Mouse (Mus musculus) liver (tissue): ENCODE data around the gene Kcnmb1.

Experiments used
- DNase-seq: peaks from one replicate; pipeline ENCODE4 v3.0.0-alpha.2; 2020; ENCODE audit warnings: mixed read lengths

Gene Kcnmb1

GRCm38 (mm10) chr11:33962688-33963407 lies at the start of gene Kcnmb1:
Kcnmb1 (plus strand) TSS chr11:33963013.
- peak; percentile 12 for DNase-seq

- no peak for DNase-seq
These were observed 49.8 kb upstream of the Kcnmb1 start for GRCm38 (mm10) chr11:33913061-33913460.

DNA sequence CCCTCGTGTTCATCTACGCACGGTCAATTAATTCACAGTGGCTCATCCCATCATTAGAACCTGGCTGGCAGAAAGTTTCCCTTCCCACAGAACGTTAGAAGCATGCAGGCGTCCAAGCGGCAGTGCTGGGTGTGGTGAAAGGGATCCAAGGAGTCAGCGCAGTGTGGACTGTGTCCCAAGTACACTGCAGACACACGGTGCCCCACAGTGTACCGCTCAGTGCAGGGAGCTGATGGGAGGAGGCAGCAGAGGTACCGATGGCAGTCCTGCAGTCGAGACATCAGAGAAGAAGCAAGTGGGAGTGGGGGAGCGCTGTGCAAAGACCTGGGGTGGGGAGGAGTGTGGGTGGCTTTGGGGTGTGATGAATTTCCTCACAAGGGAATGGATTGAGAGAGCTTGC lies 48.6 kb upstream of the Kcnmb1 start:
- no peak for DNase-seq

GRCm38 (mm10) chr11:33917574-33917973 lies 45.2 kb upstream of the Kcnmb1 start:
- DNase-seq, result peak; percentile 57

- no peak for DNase-seq
These were observed 44.4 kb upstream of the Kcnmb1 start for GRCm38 (mm10) chr11:33918424-33918823.

DNA sequence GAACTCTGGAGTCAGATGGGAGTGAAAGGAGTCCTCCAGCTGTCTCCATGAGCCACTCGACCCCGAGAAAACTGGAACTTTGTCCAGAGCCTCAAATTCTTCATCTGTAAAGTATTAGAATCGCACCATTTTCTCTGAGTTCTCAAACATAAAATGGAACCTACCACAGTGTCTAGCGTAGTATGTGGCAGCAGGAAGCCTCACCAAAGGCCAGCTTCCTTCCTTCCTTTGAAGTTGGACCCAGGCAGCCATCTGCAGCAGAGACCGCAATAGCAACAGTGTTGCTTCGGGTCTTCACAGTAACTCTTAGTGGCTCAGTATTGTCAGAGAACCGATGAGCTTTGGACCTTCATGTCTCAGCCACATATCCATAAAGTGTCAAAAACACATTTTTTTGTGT lies 43.0 kb upstream of the Kcnmb1 start:
- no peak for DNase-seq

GRCm38 (mm10) chr11:33921451-33921850 lies 41.4 kb upstream of the Kcnmb1 start:
- no peak for DNase-seq

DNA sequence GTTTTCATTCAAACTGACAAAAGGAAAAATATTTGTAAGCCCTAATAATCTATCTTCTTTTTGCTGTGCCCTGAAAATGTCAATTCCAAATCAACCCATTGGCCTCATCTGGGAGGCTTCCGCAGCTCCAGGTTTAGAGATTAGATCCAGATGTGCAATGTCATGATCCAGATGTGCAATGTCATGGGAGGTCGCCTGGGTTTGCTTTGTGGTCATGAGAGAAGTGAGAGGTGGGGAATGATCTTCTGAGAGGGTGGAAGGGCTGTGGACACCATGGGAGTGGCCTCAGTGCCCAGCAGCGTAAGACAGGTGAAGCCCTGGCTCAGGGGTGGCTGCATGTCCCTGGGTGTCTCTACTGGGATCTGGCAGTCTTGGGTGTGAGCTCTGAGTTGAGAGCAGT lies 39.8 kb upstream of the Kcnmb1 start:
- no peak for DNase-seq

DNA sequence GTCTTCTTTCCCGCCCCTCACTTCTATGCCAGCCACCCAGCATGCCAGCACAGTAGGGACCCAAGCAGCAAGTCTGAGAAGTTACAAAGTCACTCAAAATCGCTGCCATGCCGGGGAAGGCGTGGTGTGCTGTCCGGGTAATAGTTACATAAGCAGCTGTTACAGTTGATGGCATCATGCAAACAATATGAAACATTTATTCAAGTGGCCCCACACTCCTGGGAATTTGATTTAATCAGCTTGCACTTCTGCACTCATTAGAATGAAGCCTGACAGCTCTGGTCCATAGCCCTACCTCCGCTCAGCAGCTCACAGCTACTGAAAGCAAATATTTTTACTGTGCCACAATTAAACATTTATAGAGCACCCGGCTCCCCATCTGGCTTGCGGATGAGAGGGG lies 37.0 kb upstream of the Kcnmb1 start:
- no peak for DNase-seq

DNA sequence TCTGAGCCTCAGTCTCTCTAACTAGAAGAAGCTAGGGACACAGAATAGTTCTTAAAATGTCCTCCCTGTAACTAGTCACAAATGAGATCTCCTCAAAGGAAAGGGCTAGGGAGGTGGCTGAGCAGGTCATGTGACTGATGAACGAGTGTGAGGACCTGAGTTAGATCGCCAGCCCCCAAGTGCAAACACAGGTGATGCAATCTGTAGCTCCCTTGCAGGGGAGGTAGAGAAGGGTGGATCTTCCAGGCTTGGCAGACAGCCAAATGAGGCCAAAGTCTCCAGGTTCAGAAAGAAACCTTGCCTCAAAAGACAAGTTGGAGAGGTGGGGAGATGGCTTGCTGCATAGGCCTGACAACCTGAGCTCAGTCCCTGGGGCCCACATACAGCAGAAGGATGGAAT lies 36.3 kb upstream of the Kcnmb1 start:
- peak; percentile 41 for DNase-seq

- no peak for DNase-seq
These were observed 35.5 kb upstream of the Kcnmb1 start for GRCm38 (mm10) chr11:33927321-33927720.

- no peak for DNase-seq
These were observed 35.0 kb upstream of the Kcnmb1 start for GRCm38 (mm10) chr11:33927836-33928235.

- DNase-seq, result peak; percentile 34
These were observed 34.2 kb upstream of the Kcnmb1 start for GRCm38 (mm10) chr11:33928658-33929057.

- DNase-seq, result no peak
These were observed 33.4 kb upstream of the Kcnmb1 start for GRCm38 (mm10) chr11:33929412-33929811.

- DNase-seq, result peak; percentile 83
These were observed 30.9 kb upstream of the Kcnmb1 start for GRCm38 (mm10) chr11:33931836-33932385.

DNA sequence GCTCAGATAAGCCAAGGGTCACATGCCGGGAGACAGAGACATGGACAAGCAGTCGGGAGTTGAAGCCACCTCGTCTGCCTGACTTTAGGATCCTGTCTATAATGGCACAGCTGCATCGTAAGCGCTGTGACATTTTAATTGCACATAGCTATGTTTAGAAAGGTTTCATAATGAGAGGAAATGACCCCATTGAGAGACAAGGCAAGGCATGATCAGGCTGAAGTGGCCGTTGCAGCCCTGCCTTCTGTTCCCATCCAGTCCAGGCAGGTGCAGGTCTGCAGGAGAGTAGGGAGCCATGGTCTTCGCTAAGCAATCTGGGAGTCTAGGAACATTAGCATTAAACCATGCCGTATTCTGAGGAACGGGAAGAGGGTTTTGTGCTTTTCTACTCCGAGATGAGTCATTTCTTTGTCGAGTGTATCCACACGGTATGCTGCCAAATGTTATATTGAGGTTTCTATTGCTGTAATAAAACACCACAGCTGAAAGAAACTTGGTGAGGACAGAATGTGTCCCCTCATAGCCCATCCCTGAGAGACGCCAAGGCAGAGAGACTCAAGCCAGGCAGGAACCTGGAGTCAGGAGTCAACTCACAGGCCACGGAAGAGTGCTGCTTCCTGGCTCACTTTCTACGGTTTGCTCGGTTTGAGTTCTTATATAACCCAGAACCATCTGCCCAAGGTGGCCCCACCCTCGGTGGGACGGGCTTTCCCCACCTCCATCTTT lies 30.3 kb upstream of the Kcnmb1 start:
- no peak for DNase-seq

- DNase-seq, result peak; percentile 21
These were observed 28.5 kb upstream of the Kcnmb1 start for GRCm38 (mm10) chr11:33934286-33934685.

GRCm38 (mm10) chr11:33937641-33938040 lies 25.2 kb upstream of the Kcnmb1 start:
- no peak for DNase-seq

DNA sequence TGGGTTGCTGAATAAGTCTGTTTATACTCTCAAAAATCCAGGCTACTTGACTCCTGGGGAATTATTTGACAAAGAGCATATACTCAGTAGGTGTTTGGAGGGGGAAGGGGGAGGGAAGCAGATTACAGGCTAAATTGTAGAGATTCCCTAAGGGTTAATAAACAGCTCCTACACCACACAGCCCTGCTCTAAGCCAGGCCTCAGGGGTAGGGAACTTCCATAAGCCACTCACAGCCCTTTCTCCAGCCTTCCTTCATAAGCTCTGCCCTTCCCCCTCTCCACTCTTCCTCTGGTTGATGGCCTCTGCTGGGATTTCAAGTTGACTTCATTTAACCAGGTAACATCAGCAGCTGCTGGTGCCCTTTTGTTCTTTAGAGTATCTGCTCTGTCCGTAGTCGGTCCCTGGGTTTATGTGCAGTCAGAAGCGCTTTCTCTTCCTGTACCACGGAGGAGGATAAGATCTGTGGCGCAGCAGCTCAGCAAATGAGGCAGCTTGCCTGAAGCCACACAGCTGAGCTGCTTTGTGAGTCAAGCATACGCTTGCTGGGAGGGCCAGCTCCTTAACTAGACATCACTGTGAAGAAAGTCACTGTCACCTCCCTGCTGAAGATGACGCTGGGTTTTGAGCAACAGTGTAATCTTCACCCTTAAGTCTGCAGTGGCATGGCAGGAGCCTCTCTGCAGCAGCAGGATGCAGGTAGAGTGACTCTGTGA lies 24.1 kb upstream of the Kcnmb1 start:
- DNase-seq, result peak; percentile 14

- DNase-seq, result no peak
These were observed 23.2 kb upstream of the Kcnmb1 start for GRCm38 (mm10) chr11:33939456-33940113.

DNA sequence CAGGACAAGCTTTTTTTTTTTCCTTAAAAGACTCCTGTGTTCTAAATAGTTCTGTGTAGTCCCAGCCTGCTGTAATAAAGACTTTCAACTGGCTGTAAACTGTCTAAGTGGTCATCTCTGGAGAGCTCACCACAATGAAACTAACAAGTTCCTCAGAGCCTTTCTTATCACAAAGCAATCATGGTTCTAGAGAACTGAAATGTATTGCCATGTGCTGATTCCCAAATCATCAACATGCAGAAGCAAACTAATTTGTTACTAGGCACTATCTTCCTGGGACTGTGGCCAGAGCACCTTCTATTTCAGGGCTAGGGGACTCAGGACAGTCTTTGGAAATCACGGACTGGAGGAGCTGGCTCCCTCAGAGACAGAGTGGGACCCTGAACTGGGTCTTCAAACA lies 19.2 kb upstream of the Kcnmb1 start:
- no peak for DNase-seq

DNA sequence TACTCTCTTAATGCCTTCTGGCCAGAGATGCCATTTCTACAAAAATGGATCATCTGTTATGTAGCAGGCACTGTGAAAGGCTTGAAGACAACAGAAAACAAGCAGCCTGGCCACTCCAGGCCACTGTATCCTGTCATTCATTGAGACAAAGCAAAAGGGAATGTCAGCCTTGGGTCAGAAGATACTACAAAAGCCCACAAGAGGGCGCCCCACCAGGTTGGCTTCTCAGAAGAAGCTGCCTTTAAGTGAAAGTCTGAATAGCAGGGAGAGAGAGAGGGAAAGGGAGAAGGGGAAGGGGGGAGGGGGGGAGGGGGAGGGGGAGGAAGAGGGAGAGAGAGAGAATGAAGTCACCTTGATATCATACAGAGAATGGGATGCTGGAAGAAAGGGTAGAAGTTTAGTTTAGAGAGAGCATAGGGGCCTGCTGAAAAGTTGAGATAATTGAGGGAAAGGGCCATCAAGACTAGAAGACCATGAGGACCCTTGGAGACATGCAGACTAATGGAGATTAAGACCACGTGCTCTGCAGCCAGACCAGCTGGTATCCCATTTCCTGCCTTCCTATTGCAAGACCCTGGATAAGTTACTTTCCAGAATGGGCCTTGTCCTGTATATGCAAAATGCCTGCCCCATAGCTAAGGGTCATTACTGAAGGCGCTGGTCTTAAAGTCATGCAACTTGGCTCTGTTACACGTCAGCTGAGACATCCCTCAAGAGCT lies 18.6 kb upstream of the Kcnmb1 start:
- DNase-seq, result peak; percentile 29
